Mouse (Mus musculus) thymus, postnatal 36 days (tissue): ENCODE data around the gene Mis18a.

Source experiments
- DNase-seq, 2 experiments: peaks; one replicate each; pipeline ENCODE4 v3.0.0; 2022; ENCODE audit warnings: mixed read lengths in 2 of 2

The Mis18a gene

DNA sequence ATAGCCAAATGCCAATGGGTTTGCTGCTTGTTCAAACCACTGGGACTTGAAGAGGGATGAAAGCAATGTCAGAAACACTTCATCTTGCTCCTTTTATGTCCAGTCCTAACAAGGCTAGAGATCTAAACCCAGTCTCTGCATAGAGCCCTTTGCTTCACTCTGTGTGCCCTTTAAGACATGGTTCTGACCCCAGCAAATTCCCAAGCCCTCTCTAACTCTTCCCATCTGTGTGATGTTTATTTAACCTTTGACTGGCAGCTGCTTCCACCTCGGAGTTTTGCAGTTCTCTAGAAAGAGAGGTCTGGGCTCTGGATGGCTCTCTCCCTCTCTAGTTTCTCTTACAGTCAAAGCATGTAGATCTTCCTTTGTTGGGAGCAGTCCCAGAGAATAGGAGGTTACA lies 23.6 kb downstream of the Mis18a start:
- DNase-seq, result no peak

DNA sequence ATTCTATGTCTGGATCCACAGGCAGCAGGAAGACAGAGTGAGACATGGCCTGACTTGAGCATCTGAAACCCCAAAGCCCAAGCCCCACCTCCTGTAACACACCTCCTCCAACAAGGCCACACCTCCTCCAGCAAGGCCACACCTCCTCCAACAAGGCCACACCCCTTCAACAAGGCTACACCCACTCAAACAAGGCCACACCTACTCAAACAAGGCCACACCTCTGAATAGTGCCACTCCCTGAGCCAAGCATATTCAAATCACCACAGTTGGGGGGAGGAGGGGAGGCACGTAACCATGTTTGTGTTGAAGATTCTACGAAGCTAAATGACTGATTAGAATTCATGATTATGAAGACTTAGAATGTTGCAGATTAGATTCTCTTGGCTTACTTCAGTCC lies 25.7 kb downstream of the Mis18a start:
- no peak for DNase-seq

DNA sequence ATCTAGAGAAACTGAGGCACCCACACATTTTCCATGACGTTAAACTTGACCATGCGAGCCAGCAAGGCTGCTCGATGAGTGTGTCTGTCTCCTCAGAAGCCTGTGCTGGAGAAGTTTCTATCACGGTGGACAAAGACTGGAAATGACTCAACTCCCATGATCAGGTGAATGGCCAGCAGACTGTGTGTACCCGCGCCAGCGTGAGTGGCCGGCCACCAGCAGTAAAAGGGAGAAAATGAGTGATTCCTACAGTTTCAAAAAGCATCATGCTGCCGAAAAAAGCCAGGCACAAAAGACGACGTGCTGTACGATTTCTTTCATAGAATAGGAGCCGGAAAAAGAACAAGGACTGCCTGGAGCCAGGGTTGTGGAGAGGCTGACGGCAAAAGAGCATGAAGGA lies 27.8 kb downstream of the Mis18a start:
- DNase-seq, result no peak

DNA sequence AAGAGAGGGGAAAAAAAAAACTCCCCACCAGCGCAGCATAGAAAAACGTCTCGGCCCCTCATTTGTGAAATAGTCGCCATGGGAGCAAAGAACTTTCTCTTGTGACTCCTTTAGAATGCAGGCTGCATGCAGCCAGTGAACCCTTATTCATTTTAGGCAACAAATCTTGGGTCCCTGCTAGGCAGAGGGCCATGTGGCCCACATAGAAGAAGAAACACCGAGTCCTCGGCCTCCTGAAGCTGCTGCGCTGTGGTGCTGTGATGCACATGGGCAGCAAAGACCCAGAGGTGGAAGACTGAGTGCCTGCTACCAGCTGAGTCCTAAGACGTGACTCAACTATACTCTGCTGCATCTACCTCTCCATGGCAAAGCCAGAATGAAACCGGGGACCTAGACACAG lies 30.9 kb downstream of the Mis18a start:
- no peak for DNase-seq

DNA sequence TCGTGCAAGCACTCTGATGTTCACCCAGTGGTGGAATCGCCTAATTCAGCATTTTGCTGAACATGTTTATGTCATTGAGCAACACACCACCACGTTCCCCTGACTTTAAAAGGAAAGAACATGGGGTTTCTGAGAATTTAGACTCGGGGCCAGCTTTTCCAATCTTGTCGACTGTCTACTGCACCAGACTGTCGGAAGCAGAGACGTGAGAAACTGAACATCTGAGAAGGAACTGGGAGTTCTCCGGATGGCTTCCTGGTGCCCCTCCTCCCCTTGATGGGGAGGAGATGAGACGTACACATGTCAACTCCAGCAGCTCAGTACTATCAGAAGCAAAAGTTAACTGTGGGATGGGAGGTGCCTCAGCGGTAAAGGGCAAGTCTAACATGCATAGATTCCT lies 32.1 kb downstream of the Mis18a start:
- no peak for DNase-seq

DNA sequence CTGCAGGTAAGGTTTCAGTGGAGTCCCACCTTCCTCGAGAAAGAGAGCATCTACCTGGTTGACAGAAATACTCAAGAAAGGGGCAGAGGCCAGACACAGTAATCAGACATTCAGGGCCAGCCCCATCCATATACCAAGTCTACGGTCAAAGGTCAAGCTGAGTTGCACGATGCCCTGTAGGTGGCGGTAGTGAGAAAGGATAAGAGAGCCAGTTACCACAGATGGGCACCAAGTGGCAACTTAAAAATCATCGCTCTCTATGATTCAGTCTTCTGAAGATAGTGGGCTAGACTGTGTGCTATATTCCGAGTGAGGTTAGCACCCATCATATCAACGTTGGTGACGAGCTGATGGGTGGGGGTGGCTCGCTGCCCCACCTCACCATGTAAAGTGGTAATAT lies 32.5 kb downstream of the Mis18a start:
- DNase-seq, result peak; percentile 22 to 39

DNA sequence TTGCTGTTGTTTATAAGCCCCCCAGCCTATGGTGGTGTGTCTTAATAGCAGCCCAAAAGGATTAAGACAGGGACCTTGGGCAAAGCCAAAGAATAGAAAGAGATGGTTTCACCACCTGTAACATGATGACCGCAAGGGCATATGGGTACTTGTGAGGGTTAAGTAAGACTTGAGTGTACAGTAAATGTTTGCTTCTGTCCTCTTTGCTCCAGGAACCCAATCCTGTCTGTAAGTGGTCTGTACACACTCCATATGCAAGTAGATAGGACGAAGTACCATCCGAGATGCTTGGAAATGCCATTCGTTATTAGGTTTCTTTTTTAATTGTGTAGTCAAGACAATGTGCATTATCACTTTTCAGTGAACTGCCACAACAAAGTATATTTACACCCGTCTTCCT lies 33.6 kb downstream of the Mis18a start:
- no peak for DNase-seq

DNA sequence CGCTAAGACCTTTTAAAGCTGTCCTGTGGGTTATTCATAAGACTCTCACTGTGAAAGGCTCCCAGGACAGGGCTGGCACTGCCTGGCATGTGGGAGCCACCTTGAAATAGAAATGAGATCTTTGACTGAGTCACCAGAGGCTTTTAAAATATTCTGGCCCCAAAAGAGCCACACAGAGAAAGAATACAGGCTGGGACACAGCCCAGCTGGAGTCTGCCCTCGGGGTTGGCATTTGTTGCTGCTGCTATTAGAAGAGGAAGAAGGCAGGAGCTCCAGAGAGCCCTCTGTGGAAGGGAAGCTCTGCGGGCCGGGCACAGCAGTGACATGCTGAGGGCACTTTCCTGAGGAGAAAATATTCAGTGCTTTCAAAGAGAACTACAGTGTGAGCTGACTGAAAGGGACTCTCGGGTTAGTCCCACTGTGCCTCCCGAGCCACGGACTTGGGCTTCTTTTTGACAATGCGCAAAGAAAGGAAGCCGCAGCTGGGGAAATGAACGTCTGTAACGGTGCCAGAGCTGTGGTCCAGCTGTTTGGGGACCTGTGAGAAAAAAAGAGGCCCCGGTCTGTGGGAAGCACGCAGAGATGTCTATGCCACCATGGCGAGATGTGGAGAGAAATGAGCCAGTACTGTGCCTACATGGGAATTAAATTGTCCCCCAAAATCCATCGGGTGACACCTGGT lies 34.4 kb downstream of the Mis18a start:
- DNase-seq, result no peak

DNA sequence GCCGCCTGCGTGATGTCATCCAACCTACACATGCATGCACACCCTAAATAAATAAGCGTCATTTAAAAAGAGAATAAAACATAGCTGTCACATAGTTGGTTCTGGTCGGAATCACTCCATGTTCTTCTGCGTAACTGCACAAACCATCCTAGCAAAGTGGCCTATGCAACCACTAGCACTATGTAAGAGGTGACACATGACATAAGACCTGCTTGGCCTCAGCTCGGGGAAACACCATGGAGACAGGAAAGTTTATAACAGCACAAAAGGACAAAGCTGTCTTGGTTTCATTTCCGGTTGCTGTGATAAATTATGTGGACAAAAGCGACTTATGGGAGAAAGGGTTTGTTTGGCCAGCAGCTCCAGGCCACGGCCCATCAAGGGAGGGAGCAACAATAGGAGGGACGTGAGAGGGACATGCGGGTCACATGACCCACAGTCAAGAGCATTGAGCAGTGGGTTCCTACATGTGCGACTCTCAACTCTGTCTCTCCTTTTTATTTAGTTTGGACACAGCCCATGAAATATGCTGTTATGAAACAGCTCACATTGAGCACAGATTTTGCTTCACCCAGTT lies 39.4 kb downstream of the Mis18a start:
- no peak for DNase-seq

DNA sequence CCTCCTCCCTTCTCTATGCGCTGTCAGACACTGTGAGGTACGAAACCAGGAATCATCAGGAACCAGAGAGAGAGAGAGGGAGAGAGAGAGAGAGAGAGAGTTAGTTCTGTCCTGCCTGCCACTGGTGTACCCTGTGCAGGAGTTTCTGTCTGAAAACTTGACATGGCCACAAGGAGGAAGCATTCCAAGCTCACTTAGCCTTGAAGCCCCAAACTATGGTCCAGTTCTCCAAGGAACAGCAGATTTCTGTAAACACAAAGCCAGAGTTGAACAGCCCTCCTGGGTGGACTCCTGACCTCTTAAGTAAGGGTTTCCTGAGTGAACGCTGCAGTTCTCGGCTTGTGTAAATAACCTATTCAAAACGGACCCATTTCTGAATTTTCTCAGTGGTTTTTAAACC lies 40.2 kb downstream of the Mis18a start:
- no peak for DNase-seq

DNA sequence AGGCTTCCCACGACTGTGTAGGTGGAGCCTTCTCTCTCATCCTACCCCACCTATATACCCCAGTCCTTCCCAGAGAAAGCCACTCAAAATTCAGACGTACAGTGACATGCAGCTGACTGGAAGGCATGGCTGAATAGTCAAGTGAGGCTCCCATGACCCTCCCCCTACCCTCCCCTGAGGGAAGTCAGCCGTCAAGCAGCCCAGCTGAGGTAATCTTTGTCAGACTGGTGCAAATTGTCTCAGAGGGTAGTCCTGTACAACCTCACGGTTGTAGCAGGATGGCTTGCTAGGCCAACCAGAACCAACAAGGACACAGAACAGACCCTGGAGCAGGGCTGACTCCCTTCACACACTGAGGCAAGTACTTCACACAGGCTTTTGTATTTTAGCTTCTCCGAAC lies 43.1 kb downstream of the Mis18a start:
- no peak for DNase-seq

DNA sequence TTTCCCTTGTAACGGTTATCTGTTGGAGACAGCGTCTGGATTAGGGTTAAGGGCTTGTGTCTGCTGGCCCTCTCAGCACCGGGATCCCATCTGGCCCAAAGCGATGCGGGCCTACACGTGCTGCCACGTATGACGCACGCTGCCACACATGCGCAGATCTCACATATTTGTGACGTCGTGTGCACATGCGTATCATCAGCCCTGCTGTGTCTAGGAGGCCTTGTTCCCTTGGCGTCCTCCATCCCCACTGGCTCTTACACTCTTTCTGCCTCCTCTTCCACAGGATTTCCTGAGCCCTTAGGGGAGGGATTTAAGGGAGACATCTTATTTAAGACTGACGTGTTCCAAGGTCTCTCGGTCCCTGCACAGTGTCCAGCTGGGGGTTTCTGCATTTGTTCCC lies 47.2 kb downstream of the Mis18a start:
- no peak for DNase-seq

DNA sequence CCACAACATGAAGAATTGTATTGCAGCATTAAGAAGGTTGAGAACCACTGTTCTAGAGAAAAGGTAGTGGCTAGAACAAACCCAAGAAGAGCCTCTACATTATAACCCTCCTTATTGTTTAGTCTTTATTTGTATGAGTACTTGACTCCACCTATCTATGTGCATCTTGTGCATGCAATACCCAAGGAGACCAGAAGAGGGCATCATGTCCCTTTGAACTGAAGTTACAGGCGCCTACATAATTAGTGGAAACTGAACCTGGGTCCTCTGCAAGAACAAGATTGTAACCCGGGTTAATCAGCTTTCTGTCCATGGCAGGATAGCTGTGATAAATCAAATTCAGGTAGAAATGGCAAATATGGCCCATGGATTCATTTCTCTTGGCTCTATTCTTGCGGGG lies 48.4 kb downstream of the Mis18a start:
- DNase-seq, result no peak

DNA sequence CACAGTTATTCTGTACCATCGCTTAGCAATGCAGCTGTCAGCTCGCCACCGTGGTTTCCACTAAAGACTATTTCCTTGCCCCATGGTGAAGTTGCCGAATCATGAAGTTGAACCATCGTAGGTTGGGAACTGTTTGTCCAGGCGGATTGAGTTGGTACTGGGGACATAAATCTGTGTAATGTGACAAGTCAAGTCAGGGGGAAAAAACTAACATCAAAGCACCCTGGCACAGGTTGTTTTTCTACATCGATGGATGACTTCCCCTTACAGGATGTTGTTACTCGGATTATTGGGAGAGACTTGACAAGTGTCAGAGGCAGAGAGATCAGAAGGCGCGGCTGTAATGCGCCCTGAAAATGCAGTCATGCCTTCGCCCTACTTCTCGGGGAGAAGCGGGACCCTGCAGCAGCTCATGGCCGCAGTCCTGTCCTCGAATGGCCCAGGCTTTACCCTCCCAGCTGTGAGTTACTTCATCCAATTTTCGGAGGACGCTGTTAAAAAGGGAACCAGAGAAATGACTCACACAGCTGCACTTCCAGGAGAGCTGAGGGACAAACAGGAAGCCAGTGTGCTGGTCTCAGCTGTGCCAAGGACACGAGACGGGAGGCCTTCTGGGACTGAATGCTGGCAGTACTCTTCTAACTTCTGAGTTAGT lies 50.2 kb downstream of the Mis18a start:
- DNase-seq, result no peak

DNA sequence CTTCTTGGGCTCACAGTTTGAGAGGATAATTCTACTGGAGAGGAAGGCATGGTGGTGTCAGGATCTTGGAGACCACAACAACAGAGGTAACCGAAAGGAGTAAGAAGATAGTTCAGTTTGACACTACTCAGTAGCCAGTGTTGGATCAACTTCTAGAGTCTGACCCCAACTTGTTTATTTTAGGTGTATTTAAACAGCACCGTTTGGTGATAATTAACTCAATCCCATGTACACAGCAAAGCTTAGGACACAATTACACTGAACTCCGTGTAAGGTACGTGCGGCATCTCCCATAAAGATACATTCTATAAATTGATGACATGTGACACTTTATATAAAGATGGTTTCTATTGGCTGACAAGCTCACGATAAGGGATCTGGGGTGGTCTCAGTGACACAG lies 52.6 kb downstream of the Mis18a start:
- no peak for DNase-seq

DNA sequence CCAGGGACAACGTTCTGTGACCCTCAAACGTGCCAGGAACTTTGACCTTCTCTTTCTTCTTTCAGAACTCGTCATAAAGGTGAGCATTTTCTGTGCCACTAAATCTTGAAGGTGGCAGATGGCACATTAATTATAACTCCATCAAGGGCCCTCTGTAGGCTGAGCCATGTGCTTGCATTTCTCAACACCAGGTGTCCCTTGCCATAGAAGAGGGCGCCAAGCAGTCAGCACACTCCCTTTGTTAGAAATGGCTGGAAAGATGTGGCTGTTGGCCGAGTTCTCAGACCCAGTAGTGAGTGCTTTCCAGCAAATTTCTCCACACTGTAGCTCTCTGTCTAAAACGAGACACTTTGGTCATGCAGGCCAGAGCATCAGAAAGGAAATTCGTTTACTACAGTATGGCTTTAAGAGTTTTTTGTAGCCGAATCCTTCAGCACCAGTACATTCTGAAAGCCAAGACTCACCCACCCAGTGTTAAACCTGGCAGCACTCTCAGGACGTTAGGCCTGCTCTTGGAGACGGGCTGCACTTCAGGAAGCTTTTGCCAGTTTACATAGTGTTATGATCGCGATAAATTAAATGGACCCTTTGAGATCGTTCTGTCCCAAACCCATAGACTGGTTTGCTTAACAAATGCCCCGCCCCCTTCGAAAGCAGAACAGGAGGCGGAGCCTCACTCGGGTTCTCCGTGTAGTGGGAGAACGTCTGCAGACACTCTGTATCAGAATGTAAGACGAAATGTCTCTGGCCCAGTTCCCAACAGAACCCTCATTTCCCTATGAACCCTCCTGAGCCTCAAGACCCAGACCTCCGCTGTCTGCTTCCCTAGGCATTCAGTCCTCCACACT lies 53.5 kb downstream of the Mis18a start:
- no peak for DNase-seq
